Mouse (Mus musculus): ENCODE measurements around the gene 4930432K21Rik. TPM values are rescaled to one million over a fixed set of nuclear protein-coding genes. Genes with fewer than 3 reads are reported as not detected.
A peak's percentile ranks its signal among the peaks of the same experiment; 100 is the strongest.

Gene 4930432K21Rik
- polyA plus RNA-seq, 1 experiment from 2014 or later: 0.53 TPM

- Histone ChIP-seq H3K27me3 (ENCODE audit: control insufficient read depth, insufficient read depth, low read length) (no peaks in the 10 kb centered on the region), H3K4me2 (ENCODE audit: low read depth, low read length) (no peak overlapping the region), H3K36me3 (replicated peaks; ENCODE audit: control insufficient read depth, insufficient read depth, low read depth, low read length) (peaks cover 17% of the 10 kb centered on the region), H3K9me3 (replicated peaks; ENCODE audit: control insufficient read depth, low read length) (no peaks in the 10 kb centered on the region), H3K9ac (replicated peaks; ENCODE audit: low read length) (no peak overlapping the region), H3K27ac (replicated peaks; ENCODE audit: low read depth, low read length) (no peak overlapping the region), H3K4me1 (ENCODE audit: control insufficient read depth, insufficient read depth, low read length) (no peaks in the 10 kb centered on the region), H3K4me3 (ENCODE audit: low read depth, low read length) (no peak overlapping the region)
- ATAC-seq (replicated peaks; ENCODE audit: insufficient number of reproducible peaks, low FRiP score, low TSS enrichment, low read depth): no peak
- 88% methylated on average over 7 of the region's 7 CpGs for WGBS
- DNase-seq (ENCODE audit: low spot score): no peak
Observed at GRCm38 (mm10) chr8:84220105-84220504, 72.3 kb downstream of the 4930432K21Rik start.

MicroRNAs encoded within 50 kb of the gene (microRNA counts, 519-probe panel; counts per million panel counts)
- microRNA mmu-miR-181c (2,694 counts per million, percentile 30 among the panel's probes with 10 or more counts), microRNA mmu-miR-23a (4,242 counts per million, percentile 67 among the panel's probes with 10 or more counts), microRNA mmu-miR-27a (5,164 counts per million, percentile 89 among the panel's probes with 10 or more counts)

Small RNAs within 50 kb of the gene (microRNA-seq; reads per million reads assigned to microRNA genes)
- gene Gm25110 (ENCODE audit: borderline number of aligned reads) (not detected), gene Mir181c (ENCODE audit: borderline number of aligned reads) (8,597 reads per million, percentile 91 among the genes with 10 or more reads in this experiment), gene Mir181d (ENCODE audit: borderline number of aligned reads) (9,301 reads per million, percentile 93 among the genes with 10 or more reads in this experiment), gene Mir23a (ENCODE audit: borderline number of aligned reads) (10,205 reads per million, percentile 94 among the genes with 10 or more reads in this experiment), gene Mir24-2 (ENCODE audit: borderline number of aligned reads) (not detected), gene Mir27a (ENCODE audit: borderline number of aligned reads) (193 reads per million, percentile 52 among the genes with 10 or more reads in this experiment), gene Mir3074-2 (ENCODE audit: borderline number of aligned reads) (not detected)

Other genes starting within 250 kb of the 4930432K21Rik start
- 18.3 and 20.5 TPM in 2 replicates for gene Adgrl1, start 247.9 kb upstream of the 4930432K21Rik start, polyA plus RNA-seq (2014; fragmentation: Nextera tagmentation; extraction: Ambion mirVana)
- gene Gm10644, start 192.8 kb upstream of the 4930432K21Rik start, polyA plus RNA-seq (2014; fragmentation: Nextera tagmentation; extraction: Ambion mirVana): 0.66 and 0.72 TPM in 2 replicates
- gene Asf1b, start 192.5 kb upstream of the 4930432K21Rik start, polyA plus RNA-seq (2014; fragmentation: Nextera tagmentation; extraction: Ambion mirVana): 82.6 and 83.0 TPM in 2 replicates
- gene Prkaca, start 175.0 kb upstream of the 4930432K21Rik start, polyA plus RNA-seq (2014; fragmentation: Nextera tagmentation; extraction: Ambion mirVana): 138 and 141 TPM in 2 replicates
- 18.2 and 19.3 TPM in 2 replicates for gene Samd1, start 150.4 kb upstream of the 4930432K21Rik start, polyA plus RNA-seq (2014; fragmentation: Nextera tagmentation; extraction: Ambion mirVana)
- gene 1700067K01Rik, start 146.5 kb upstream of the 4930432K21Rik start, polyA plus RNA-seq (2014; fragmentation: Nextera tagmentation; extraction: Ambion mirVana): 0.29 and 0.85 TPM in 2 replicates
- gene 2210011C24Rik, start 135.9 kb upstream of the 4930432K21Rik start, polyA plus RNA-seq (2014; fragmentation: Nextera tagmentation; extraction: Ambion mirVana): not detected in 2 replicates
- gene Palm3, start 126.6 kb upstream of the 4930432K21Rik start, polyA plus RNA-seq (2014; fragmentation: Nextera tagmentation; extraction: Ambion mirVana): 1.5 and 3.0 TPM in 2 replicates
- gene Il27ra, start 105.4 kb upstream of the 4930432K21Rik start, polyA plus RNA-seq (2014; fragmentation: Nextera tagmentation; extraction: Ambion mirVana): 0.31 and 0.38 TPM in 2 replicates
- gene Rln3, start 103.0 kb upstream of the 4930432K21Rik start, polyA plus RNA-seq (2014; fragmentation: Nextera tagmentation; extraction: Ambion mirVana): not detected in 2 replicates
- 1.2 and 2.0 TPM in 2 replicates for gene Gm10643, start 82.9 kb upstream of the 4930432K21Rik start, polyA plus RNA-seq (2014; fragmentation: Nextera tagmentation; extraction: Ambion mirVana)
- gene Rfx1, start 81.2 kb upstream of the 4930432K21Rik start, polyA plus RNA-seq (2014; fragmentation: Nextera tagmentation; extraction: Ambion mirVana): 7.5 and 8.2 TPM in 2 replicates
- 9.8 and 11.3 TPM in 2 replicates for gene Dcaf15, start 43.3 kb upstream of the 4930432K21Rik start, polyA plus RNA-seq (2014; fragmentation: Nextera tagmentation; extraction: Ambion mirVana)
- 0.14 TPM in 1 of 2 replicates, not detected in the other for gene Podnl1, start 22.0 kb upstream of the 4930432K21Rik start, polyA plus RNA-seq (2014; fragmentation: Nextera tagmentation; extraction: Ambion mirVana)
- gene Cc2d1a, start 89 bp upstream of the 4930432K21Rik start, polyA plus RNA-seq (2014; fragmentation: Nextera tagmentation; extraction: Ambion mirVana): 9.5 and 10.0 TPM in 2 replicates
- gene Nanos3, start 37.2 kb downstream of the 4930432K21Rik start, polyA plus RNA-seq (2014; fragmentation: Nextera tagmentation; extraction: Ambion mirVana): 3.9 and 4.7 TPM in 2 replicates
- 15.3 and 16.9 TPM in 2 replicates for gene Zswim4, start 89.0 kb downstream of the 4930432K21Rik start, polyA plus RNA-seq (2014; fragmentation: Nextera tagmentation; extraction: Ambion mirVana)
- gene D8Ertd738e, start 101.7 kb downstream of the 4930432K21Rik start, polyA plus RNA-seq (2014; fragmentation: Nextera tagmentation; extraction: Ambion mirVana): 322 and 340 TPM in 2 replicates
- gene Mri1, start 109.3 kb downstream of the 4930432K21Rik start, polyA plus RNA-seq (2014; fragmentation: Nextera tagmentation; extraction: Ambion mirVana): 50.6 and 54.1 TPM in 2 replicates
- gene Ccdc130, start 122.4 kb downstream of the 4930432K21Rik start, polyA plus RNA-seq (2014; fragmentation: Nextera tagmentation; extraction: Ambion mirVana): 20.3 and 21.2 TPM in 2 replicates
- gene Cacna1a, start 240.4 kb downstream of the 4930432K21Rik start, polyA plus RNA-seq (2014; fragmentation: Nextera tagmentation; extraction: Ambion mirVana): 4.9 and 6.0 TPM in 2 replicates

Data from embryonic facial prominence, embryonic 11.5 days (tissue).